Mouse (Mus musculus): Measurements from ENCODE around the gene Ppa2.

DNA sequence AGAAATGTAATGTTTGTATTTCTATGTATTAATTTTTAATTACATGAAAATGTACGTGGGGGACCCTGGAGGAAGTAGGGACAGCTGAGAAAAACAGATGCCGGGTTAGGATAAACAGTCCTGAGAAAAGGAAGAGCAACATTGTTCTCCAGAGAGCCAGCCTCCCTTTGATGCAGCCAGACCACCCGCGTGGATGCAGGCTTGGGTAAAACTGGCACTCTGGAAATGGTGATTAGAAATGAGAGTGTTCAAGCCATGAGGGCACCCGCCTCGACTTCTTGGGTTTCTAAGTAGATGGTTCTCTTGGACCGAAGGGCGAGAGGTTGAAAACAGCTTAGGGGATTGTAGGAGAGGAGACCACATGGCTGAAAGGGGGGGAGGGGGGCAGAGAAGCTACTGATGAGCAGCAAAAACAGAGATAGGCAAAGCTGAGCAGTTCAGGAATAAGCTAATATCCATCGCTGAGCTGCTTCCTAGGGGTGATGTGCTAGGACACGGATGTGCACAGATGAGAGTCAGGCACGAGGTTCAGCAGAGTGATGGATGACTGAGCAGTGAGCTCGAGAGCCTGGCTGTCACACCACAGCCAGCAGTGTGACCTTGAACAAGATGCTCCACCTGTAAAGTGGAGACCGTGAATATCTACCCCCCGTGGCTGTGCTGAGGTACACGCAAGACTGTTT is 21.4 kb downstream of the Ppa2 start:
- TF ChIP-seq CTCF (IDR thresholded peaks at IDR 0.05) (no peak), EP300 (IDR thresholded peaks at IDR 0.05) (no peak)
